Mouse (Mus musculus) limb, embryonic 13.5 days (tissue): ENCODE results near the gene Tapbp. TPM values are rescaled to one million over a fixed set of nuclear protein-coding genes. Genes with fewer than 3 reads are reported as not detected.

ENCODE experiments used
- ATAC-seq: fragments of 200-750 bp; cut with Nextera tagmentation; 2 replicates; pipeline ENCODE4 v1.8.0; 2017; ENCODE audit warnings: low read depth, moderate number of reproducible peaks, moderate TSS enrichment; ENCODE audit not compliant: low FRiP score
- H3K27ac ChIP-seq: fragments of 300-500 bp; sonication (generic); 2 replicates; pipeline ENCODE4 v1.5.1; 2015; ENCODE audit warnings: inconsistent platforms, mild to moderate bottlenecking, moderate library complexity
- H3K27me3 ChIP-seq: fragments of 300-500 bp; sonication (generic); 2 replicates; pipeline ENCODE4 v1.6.1; 2015; ENCODE audit warnings: mild to moderate bottlenecking, inconsistent platforms
- H3K36me3 ChIP-seq: fragments of 300-500 bp; sonication (generic); 2 replicates; pipeline ENCODE4 v1.6.1; 2015; ENCODE audit warnings: inconsistent platforms, mild to moderate bottlenecking, moderate library complexity
- H3K4me1 ChIP-seq: fragments of 300-500 bp; sonication (generic); 2 replicates; pipeline ENCODE4 v1.6.1; 2015; ENCODE audit warnings: inconsistent platforms
- H3K4me2 ChIP-seq: fragments of 300-500 bp; sonication (generic); replicated peaks from 2 replicates; pipeline ENCODE4 v1.6.1; 2015; ENCODE audit warnings: inconsistent platforms, mild to moderate bottlenecking, moderate library complexity
- H3K4me3 ChIP-seq: fragments of 300-500 bp; sonication (generic); 2 replicates; pipeline ENCODE4 v1.5.1; 2015; ENCODE audit warnings: moderate library complexity, mild to moderate bottlenecking, inconsistent platforms
- H3K9ac ChIP-seq: fragments of 300-500 bp; sonication (generic); 2 replicates; pipeline ENCODE4 v1.6.1; 2015; ENCODE audit warnings: mild to moderate bottlenecking, inconsistent platforms
- H3K9me3 ChIP-seq: fragments of 300-500 bp; sonication (generic); 2 replicates; pipeline ENCODE4 v1.6.1; 2016; ENCODE audit warnings: inconsistent platforms
- WGBS: fragments of 180-500 bp; shearing (Covaris S2); methylation state at CpG from one replicate; pipeline ENCODE4 v1.1.7; 2015; 5-methylcytosine and 5-hydroxymethylcytosine counted together
- polyA plus RNA-seq: library from polyadenylated mRNA; unstranded; fragments of >200 nt; fragmentation: Nextera tagmentation; extraction: Ambion mirVana; gene quantifications from 2 replicates; pipeline ENCODE4 v1.2.1, GENCODE M21; 2015

Tapbp gene
- polyA plus RNA-seq, 1 experiment from 2014 or later: 27.4 TPM

DNA sequence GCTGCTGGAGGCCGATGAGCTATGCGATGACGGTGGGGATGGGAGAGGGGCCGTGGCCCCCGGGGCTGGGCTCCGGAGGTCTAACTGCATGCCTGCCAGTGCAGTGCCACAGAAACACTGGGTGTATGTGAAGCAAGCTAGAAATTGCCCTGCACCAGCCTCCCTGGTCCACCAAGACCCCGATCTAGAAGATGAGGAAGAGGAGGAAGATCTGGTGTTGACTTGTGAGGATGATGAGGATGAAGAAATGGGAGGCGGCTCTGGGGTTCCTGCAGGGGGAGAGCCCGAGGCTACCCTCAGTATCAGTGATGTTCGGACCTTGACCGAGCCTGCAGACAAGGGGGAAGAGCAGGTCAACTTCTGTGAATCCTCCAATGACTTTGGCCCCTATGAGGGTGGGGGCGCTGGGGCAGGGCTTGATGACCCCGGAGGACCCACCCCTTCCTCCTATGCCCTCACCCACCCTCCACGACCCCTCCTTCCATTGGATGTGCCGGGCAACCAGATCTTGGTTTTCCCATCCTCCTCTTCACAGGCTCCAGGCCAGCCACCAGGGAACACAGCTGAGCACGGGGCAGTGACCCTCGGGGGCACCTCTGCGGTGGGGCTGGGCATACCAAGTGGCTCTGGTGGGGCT lies 2.1 kb downstream of the Tapbp start:
- Histone ChIP-seq H3K27me3 (no peaks in the 10 kb centered on the region), H3K9ac (no peak overlapping the region), H3K9me3 (no peaks in the 10 kb centered on the region), H3K4me2 (peak overlapping the region; percentile 68; the same call in 1 of the 2 replicates), H3K36me3 (peaks cover 29% of the 10 kb centered on the region), H3K27ac (no peak overlapping the region), H3K4me3 (peak overlapping the region; percentile 65), H3K4me1 (peaks cover 44% of the 10 kb centered on the region)
- WGBS: 83% methylated on average over 18 of the region's 18 CpGs
- no peak for ATAC-seq

DNA sequence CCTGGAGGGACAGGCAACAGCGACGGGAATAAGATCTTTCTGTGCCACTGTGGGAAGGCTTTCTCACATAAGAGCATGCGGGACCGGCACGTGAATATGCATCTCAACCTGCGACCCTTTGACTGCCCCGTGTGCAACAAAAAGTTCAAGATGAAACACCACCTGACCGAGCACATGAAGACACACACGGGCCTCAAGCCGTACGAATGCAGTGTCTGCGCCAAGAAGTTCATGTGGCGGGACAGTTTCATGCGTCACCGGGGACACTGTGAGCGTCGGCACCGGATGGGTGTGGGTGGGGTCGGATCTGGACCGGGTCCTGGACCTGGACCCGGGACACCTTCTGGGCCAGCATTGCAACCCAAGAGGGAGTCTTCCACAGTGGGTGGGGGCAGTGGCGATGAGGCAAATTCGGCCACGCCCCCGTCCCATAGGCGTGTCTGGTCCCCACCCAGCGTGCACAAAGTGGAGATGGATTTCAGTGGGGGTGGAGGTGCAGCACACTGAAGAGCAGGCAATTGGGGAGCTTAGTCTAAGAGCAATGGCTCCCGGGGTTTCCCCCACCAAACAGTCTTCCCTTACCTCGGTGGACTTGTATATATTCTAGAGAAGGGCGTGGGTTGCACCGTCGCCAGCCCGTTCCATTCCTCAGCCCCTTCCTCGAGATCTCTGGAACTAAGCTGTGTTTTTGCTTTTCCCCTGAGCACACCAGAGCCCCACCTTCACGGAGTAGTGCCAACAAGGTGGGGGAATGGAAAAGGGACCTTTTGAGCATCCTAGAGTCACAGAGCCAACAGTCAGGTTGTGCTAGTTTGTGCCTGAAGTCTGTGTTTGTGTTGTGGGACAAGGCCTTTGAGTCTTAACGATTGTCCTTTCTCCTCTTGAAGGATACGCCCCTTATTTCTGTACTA lies 2.8 kb downstream of the Tapbp start:
- H3K4me1 ChIP-seq: peaks cover 44% of the 10 kb centered on the region
- peaks cover 23% of the 10 kb centered on the region for H3K36me3 ChIP-seq
- H3K27ac ChIP-seq: no peak overlapping the region
- peak overlapping the region; percentile 65 for H3K4me3 ChIP-seq
- peak overlapping the region; percentile 99 for H3K4me2 ChIP-seq
- no peaks in the 10 kb centered on the region for H3K27me3 ChIP-seq
- H3K9me3 ChIP-seq: no peaks in the 10 kb centered on the region
- WGBS: 64% methylated on average over 37 of the region's 37 CpGs
- no peak for ATAC-seq
- H3K9ac ChIP-seq: no peak overlapping the region

DNA sequence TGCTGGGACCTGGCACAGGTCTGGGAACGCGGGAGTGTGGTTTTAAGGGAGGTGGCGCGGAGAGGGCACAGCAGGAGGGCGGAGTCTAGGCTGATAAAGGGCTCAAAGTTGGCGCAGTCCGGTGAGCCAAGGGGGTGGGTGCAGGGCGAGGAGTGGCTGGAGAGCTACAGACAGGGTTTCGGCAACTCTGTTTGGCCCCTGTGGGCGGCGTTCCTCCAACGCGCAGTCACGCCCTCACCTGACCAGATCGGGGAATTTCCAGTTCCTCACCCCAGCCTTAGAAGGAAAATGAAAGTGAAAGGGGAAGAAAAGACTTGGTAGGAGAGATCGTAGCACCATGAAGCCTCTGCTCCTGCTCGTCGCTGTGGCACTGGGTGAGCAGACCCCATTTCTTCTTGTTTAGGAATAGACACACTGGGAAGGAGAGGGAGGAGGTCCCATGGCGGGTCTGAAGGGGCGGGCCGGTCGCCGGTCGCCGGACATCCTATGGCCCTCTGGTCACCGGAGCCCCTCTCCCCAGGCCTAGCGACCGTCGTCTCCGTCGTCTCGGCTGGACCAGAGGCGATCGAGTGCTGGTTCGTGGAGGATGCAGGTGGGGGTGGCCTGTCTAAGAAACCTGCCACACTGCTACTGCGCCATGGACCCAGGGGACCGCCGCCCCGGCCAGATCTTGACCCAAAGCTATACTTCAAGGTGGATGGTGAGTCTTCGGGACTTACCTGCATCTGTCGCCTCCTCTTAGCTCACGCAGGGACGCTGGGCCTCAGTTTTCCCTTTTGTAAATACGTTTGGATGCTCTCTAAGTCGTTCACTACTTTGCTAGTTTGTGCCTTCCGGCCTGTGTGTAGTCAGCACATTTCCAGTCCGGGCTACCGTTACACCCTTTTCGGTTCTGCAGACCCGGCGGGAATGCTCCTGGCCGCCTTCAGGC lies 3.9 kb downstream of the Tapbp start:
- Histone ChIP-seq H3K27ac (peak overlapping the region; percentile 77), H3K4me3 (peak overlapping the region; percentile 65), H3K9ac (peak overlapping the region; percentile 82), H3K4me2 (peak overlapping the region; percentile 99), H3K4me1 (peaks cover 38% of the 10 kb centered on the region), H3K36me3 (peaks cover 12% of the 10 kb centered on the region), H3K27me3 (no peaks in the 10 kb centered on the region), H3K9me3 (no peaks in the 10 kb centered on the region)
- under 1% methylated on average over 52 of the region's 52 CpGs for WGBS
- ATAC-seq: no peak

DNA sequence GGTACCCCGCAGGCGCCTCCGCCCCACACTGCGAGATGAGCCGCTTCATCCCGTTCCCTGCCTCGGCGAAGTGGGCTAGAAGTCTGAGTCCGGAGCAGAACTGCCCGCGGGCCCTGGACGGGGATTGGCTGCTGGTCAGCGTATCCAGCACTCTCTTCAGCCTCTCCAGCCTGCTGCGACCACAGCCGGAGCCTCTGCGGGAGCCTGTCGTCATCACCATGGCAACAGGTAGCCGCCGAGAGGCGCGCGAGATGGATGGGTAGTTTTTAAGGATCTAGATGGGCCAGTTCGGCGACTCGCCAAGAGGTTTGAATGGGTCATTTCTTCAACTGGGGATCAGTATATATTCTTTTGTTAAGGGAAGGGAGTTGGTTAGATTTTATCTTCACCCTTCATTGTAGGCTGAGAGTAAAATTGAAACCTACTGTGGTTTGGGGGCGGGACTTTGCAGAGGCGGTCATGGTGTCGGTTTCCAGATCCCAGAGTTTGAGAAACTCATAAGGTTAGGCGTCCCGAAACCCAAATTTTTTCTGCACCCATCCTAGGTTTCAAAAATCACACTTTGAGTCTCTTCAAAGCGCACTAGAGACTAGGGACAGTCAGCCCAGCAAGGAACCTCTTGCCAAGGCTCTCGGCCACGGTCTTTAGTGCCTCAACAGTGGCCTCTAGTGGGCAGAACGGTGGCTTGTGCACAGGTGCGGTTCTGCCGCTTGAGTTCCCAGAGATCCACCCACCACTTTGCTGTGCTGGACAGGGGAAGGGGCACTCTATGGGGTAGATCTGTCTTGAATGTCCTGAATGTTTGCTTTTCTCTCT lies 4.8 kb downstream of the Tapbp start:
- H3K4me2 ChIP-seq: peak overlapping the region; percentile 99
- peaks cover 12% of the 10 kb centered on the region; the same call in 1 of the 2 replicates for H3K36me3 ChIP-seq
- peak overlapping the region; percentile 77; the same call in 1 of the 2 replicates for H3K27ac ChIP-seq
- H3K4me1 ChIP-seq: peaks cover 29% of the 10 kb centered on the region
- peak; percentile 25 for ATAC-seq
- H3K9me3 ChIP-seq: no peaks in the 10 kb centered on the region
- WGBS: 1% methylated on average over 36 of the region's 36 CpGs
- peak overlapping the region; percentile 65 for H3K4me3 ChIP-seq
- no peaks in the 10 kb centered on the region for H3K27me3 ChIP-seq
- peak overlapping the region; percentile 82 for H3K9ac ChIP-seq

DNA sequence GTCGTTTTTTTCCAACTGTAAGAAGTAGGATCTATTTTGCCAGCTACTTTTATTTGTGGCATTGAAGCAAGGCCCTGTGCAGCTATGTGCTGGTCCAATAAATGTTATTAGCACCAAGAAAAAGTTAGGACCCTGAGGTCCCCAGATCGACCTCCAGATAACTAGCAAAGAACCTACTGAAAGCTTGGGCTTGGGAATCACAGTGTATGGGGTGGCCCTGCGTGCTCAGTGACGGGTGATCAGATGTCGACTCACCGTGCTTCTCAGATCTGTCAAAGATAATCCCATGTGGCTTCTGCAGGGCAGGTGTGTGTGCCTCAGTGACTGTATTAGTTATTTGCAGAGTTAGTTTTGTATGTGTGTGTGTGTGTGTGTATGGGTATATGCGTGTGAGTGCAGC lies 5.7 kb downstream of the Tapbp start:
- Histone ChIP-seq H3K27ac (no peak overlapping the region), H3K27me3 (no peaks in the 10 kb centered on the region), H3K9ac (no peak overlapping the region), H3K9me3 (no peaks in the 10 kb centered on the region), H3K4me3 (no peak overlapping the region), H3K4me1 (peaks cover 29% of the 10 kb centered on the region), H3K36me3 (peaks cover 21% of the 10 kb centered on the region; the same call in 1 of the 2 replicates), H3K4me2 (no peak overlapping the region)
- 85% methylated on average over 7 of the region's 7 CpGs for WGBS
- ATAC-seq: no peak

DNA sequence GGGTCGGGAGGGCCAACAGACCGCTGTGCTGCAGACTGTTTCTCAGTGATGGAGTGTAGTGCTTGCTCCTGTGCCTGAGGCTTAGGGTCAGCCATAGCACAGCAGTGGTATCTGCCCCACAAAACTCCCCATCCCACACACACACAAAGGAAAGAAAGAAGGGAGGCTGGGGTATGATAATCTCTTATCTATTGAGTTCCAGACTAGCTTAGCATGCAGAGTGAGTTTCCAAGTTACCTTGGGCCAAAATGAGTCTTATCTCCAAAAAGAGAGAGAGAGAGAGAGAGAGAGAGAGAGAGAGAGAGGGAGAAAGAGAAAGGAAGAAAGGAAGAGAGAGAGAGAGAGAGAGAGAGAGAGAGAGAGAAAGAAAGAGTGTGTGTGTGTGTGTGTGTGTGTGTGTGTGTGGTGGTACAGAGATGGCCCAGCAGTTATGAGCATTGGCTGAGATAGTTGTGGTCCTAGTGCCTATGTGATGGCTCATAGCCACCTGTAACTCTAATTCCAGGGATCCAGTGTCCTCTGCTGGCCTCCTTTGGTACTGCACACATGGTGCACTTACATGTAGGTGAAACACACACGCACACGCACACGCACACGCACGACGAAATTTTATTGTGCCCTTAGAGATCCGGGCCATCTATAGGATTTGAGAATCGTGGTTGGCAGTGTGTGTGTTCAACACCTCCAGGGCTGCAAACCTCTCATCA lies 9.0 kb downstream of the Tapbp start:
- H3K27me3 ChIP-seq: no peaks in the 10 kb centered on the region
- ATAC-seq: no peak
- H3K27ac ChIP-seq: no peak overlapping the region
- peaks cover 18% of the 10 kb centered on the region for H3K4me1 ChIP-seq
- no peak overlapping the region for H3K4me3 ChIP-seq
- H3K9ac ChIP-seq: no peak overlapping the region
- no peaks in the 10 kb centered on the region for H3K9me3 ChIP-seq
- H3K36me3 ChIP-seq: peaks cover 22% of the 10 kb centered on the region; the same call in 1 of the 2 replicates
- H3K4me2 ChIP-seq: no peak overlapping the region
- 85% methylated on average over 10 of the region's 10 CpGs for WGBS

DNA sequence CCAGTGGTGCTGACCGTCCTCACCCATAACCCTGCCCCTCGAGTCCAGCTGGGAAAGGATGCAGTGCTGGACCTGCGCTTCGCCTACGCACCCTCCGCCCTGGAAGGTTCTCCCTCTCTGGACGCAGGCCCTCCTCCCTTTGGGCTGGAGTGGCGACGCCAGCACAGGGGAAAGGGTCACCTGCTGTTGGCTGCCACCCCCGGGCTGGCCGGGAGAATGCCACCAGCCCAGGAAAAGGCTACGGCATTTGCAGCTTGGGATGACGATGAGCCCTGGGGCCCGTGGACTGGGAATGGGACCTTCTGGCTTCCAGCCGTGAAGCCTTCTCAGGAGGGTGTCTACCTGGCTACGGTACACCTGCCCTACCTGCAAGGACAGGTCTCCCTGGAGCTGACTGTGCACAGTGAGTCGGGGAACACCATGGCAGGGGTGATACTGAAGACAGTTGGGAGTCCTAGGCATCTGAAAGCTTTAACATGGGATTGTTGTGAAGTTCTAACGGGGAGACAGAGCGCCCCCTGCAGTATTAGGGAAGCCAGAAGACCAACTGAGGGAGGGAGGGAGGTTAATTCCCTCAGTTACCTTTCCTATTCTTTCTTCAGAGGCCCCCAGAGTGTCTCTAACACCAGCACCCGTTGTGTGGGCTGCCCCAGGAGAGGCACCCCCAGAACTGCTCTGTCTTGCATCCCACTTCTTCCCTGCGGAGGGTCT lies 9.9 kb downstream of the Tapbp start:
- no peak overlapping the region for H3K4me2 ChIP-seq

DNA sequence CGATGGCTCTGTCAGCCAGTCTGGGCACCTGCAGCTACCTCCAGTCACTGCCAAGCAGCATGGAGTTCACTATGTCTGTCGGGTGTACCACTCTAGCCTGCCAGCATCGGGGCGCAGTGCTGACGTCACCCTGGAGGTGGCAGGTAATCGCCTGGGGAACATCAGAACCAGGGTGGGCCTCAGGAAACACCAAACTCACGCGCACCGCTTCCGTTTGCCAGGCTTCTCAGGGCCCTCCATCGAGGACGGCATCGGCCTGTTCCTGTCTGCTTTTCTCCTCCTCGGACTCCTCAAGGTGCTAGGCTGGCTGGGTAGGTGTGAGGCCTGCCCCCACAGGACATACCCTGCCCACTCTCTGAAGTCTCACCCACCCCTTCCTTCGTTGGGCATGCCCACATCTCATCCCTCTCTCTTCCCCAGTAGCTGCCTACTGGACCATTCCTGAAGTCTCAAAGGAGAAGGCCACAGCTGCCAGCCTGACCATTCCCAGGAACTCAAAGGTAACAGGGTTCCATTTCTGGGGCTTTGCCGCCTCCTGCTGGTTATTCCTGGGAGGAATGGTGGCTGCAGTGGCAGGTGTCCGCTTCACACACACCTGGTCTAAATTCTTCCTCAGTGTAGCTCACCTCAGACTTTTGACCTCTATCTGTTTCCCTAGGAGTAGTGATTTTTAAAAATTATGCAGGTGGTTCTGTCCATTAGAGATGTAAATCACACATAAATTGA lies 10.7 kb downstream of the Tapbp start:
- peaks cover 21% of the 10 kb centered on the region for H3K4me1 ChIP-seq
- no peak for ATAC-seq
- WGBS: 75% methylated on average over 17 of the region's 17 CpGs
- H3K27ac ChIP-seq: no peak overlapping the region
- H3K4me2 ChIP-seq: no peak overlapping the region
- no peak overlapping the region for H3K4me3 ChIP-seq
- peaks cover 22% of the 10 kb centered on the region; the same call in 1 of the 2 replicates for H3K36me3 ChIP-seq
- no peaks in the 10 kb centered on the region for H3K9me3 ChIP-seq
- no peaks in the 10 kb centered on the region for H3K27me3 ChIP-seq
- H3K9ac ChIP-seq: no peak overlapping the region

More for the DNA sequence above, 9.9 kb downstream of the Tapbp start:
- H3K9me3 ChIP-seq: no peaks in the 10 kb centered on the region
- no peaks in the 10 kb centered on the region for H3K27me3 ChIP-seq
- no peak overlapping the region for H3K27ac ChIP-seq
- WGBS: 84% methylated on average over 21 of the region's 21 CpGs
- H3K4me3 ChIP-seq: no peak overlapping the region
- H3K9ac ChIP-seq: no peak overlapping the region
- H3K4me1 ChIP-seq: peaks cover 14% of the 10 kb centered on the region
- H3K36me3 ChIP-seq: peaks cover 22% of the 10 kb centered on the region; the same call in 1 of the 2 replicates
- ATAC-seq: no peak

DNA sequence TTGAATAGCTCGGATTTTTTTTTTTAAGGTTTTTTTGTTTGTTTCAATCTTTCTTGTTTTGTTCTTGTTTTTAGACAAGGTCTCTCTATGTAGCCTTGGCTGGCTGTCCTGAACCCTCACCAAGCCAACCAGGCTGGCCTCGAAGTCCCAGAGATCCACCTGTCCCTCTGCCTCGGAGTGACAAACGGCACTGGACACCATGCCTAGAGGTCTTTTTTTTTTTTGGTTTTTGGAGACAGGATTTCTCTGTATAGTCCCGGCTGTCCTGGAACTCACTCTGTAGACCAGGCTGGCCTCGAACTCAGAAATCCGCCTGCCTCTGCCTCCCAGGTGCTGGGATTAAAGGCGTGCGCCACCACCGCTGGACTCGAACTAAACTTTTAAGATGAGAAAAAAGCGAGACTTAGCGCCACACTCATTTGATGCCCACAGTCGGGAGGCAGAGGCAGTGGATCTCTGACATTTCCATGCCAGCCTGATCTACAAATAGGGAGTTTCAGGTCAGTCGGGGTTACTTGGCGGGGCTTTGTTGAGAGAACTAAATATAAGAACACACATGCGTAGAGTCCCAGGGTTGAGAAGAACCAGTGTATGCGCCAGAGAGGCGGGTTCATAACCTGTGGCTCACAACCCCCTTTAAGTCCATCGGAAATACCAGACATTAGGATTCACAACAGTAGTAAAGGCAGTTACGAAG lies 12.7 kb downstream of the Tapbp start:
- WGBS: 63% methylated on average over 21 of the region's 21 CpGs
- peaks cover 24% of the 10 kb centered on the region for H3K4me1 ChIP-seq

More for the DNA sequence above, 12.7 kb downstream of the Tapbp start:
- H3K4me3 ChIP-seq: peak overlapping the region; percentile 87
- no peak overlapping the region for H3K27ac ChIP-seq
- H3K9ac ChIP-seq: peak overlapping the region; percentile 89
- no peaks in the 10 kb centered on the region for H3K9me3 ChIP-seq
- H3K27me3 ChIP-seq: no peaks in the 10 kb centered on the region
- H3K36me3 ChIP-seq: peaks cover 37% of the 10 kb centered on the region
- no peak for ATAC-seq
- H3K4me2 ChIP-seq: peak overlapping the region; percentile 98
